Mouse (Mus musculus): ENCODE measurements at regions not wholly inside any gene's neighbourhood (a gene's known extent, or its start where the extent isn't known, plus 50 kb on each side); places are given as distances from the start of the nearest gene placed in this dataset.

DNA sequence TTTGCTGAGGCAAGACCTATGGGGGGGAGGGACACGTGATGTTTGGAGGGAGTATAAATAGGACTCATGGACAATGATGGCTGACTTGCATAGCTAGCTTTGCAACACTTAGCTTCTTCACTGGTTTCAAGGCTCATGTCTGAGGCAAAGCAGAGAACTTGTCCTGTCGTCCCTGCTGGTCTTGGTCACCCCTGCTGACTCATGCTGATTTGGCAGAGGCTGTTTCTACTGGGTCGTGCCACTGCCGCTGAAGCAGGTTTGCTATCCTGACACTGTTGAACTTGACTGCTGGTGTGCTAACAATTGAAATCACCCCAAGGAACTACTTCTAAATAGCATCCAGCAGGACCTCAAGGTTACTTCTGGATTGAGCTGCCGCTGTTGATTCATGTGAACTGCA lies 329.0 kb downstream of the Cxcl12 start:
- in situ Hi-C loops (cut with MboI; ENCODE audit: low pct_ligation_motif_present, low pct_unique_long_range_greater_than_20kb, low sequenced_read_pairs) (no loop called here), dilution Hi-C loops (cut with MboI; ENCODE audit: extremely low pct_ligation_motif_present, extremely low pct_unique_long_range_greater_than_20kb, low sequenced_read_pairs) (no loop called here)
- Histone ChIP-seq H3K4me3 (replicated peaks in 1 of 3; ENCODE audit: low read depth in 2 of 3, low read length in 2 of 3, poor library complexity in 1 of 3) (no peak overlapping the region), H3K9ac (ENCODE audit: insufficient read depth, low read depth) (no peak overlapping the region), H3K27ac (ENCODE audit: insufficient read depth, low read depth) (no peak overlapping the region), H3K27me3 (replicated peaks) (peaks cover 57% of the 10 kb centered on the region), H3K9me3 (replicated peaks; ENCODE audit: low read length) (no peaks in the 10 kb centered on the region), H3K4me2 (ENCODE audit: insufficient read depth, low read depth, poor library complexity, severe bottlenecking) (no peak overlapping the region), H3K79me2 (replicated peaks; ENCODE audit: control insufficient read depth, extremely low read depth, insufficient read depth, poor library complexity, severe bottlenecking) (no peaks in the 10 kb centered on the region), H3K36me3 (replicated peaks in 1 of 2; ENCODE audit: control insufficient read depth in 1 of 2, insufficient read depth in 1 of 2, low read length in 1 of 2) (no peaks in the 10 kb centered on the region), H3K4me1 (ENCODE audit: control insufficient read depth in 1 of 2, insufficient read depth in 2 of 2) (no peaks in the 10 kb centered on the region)
- TF ChIP-seq ZKSCAN1 (IDR thresholded peaks at IDR 0.05; ENCODE audit: borderline replicate concordance, low read depth, low read length) (no peak), BHLHE40 (IDR thresholded peaks at IDR 0.05; ENCODE audit: low read depth, low read length) (no peak), POLR2A (IDR thresholded peaks at IDR 0.05; ENCODE audit: low read depth, low read length) (no peak), ELF1 (IDR thresholded peaks at IDR 0.05; ENCODE audit: low read depth, low read length) (no peak), TCF12 (IDR thresholded peaks at IDR 0.05; ENCODE audit: low read depth, low read length) (no peak), POLR2AphosphoS2 (IDR thresholded peaks at IDR 0.05; ENCODE audit: low read depth, low read length) (no peak), CTCF (conservative IDR thresholded peaks at IDR 0.05 in 1 of 2, IDR thresholded peaks at IDR 0.05 in 1 of 2; ENCODE audit: low read depth in 2 of 2, low read length in 2 of 2) (no peak), SIN3A (IDR thresholded peaks at IDR 0.05; ENCODE audit: low read length) (no peak)
- no peak for DNase-seq (ENCODE audit: extremely low read depth)

DNA sequence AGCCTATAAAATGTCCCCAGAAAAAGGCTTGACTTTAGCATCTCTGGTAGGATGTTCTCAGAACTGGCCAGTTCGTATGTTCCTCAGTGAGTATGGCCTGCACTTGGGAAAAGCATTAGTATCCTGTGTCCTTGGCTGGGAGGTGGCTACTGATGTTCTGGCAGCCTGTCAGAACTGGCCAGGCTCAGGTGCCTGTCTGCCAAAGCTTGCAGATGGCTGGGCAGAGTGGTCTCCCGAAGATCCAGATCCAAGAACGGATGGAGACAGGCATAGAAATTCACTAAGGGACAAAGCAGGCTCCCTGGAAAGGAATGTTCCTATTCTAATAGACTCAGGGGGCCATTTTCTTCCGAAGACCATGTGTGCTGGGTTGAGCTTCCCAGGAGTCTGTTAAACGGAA lies 329.6 kb downstream of the Cxcl12 start:
- dilution Hi-C loops (cut with MboI; ENCODE audit: extremely low pct_ligation_motif_present, extremely low pct_unique_long_range_greater_than_20kb, low sequenced_read_pairs) = no loop called here
- no peaks in the 10 kb centered on the region for H3K36me3 ChIP-seq (replicated peaks in 1 of 2; ENCODE audit: control insufficient read depth in 1 of 2, insufficient read depth in 1 of 2, low read length in 1 of 2)
- H3K27ac ChIP-seq (ENCODE audit: insufficient read depth, low read depth) = no peak overlapping the region

GRCm38 (mm10) chr6:117502346-117502745 lies 334.0 kb downstream of the Cxcl12 start:
- no peak overlapping the region for H3K4me3 ChIP-seq (replicated peaks in 1 of 3; ENCODE audit: low read depth in 2 of 3, low read length in 2 of 3, poor library complexity in 1 of 3)
- H3K79me2 ChIP-seq (replicated peaks; ENCODE audit: control insufficient read depth, extremely low read depth, insufficient read depth, poor library complexity, severe bottlenecking) = no peaks in the 10 kb centered on the region
- no peak overlapping the region for H3K4me2 ChIP-seq (ENCODE audit: insufficient read depth, low read depth, poor library complexity, severe bottlenecking)
- H3K4me1 ChIP-seq (ENCODE audit: control insufficient read depth in 1 of 2, insufficient read depth in 2 of 2) = no peaks in the 10 kb centered on the region
- H3K27me3 ChIP-seq (replicated peaks) = peaks cover 76% of the 10 kb centered on the region
- in situ Hi-C loops (cut with MboI; ENCODE audit: low pct_ligation_motif_present, low pct_unique_long_range_greater_than_20kb, low sequenced_read_pairs) (no loop called here), dilution Hi-C loops (cut with MboI; ENCODE audit: extremely low pct_ligation_motif_present, extremely low pct_unique_long_range_greater_than_20kb, low sequenced_read_pairs) (no loop called here)
- no peaks in the 10 kb centered on the region for H3K9me3 ChIP-seq (replicated peaks; ENCODE audit: low read length)
- no peaks in the 10 kb centered on the region for H3K36me3 ChIP-seq (replicated peaks in 1 of 2; ENCODE audit: control insufficient read depth in 1 of 2, insufficient read depth in 1 of 2, low read length in 1 of 2)
- H3K9ac ChIP-seq (ENCODE audit: insufficient read depth, low read depth) = no peak overlapping the region
- DNase-seq (ENCODE audit: extremely low read depth) = no peak
- H3K27ac ChIP-seq (ENCODE audit: insufficient read depth, low read depth) = no peak overlapping the region
- no peak for TF ChIP-seq EP300 (IDR thresholded peaks at IDR 0.05; ENCODE audit: low read length)
- TF ChIP-seq ZNF384 (IDR thresholded peaks at IDR 0.05; ENCODE audit: low read depth, low read length) = no peak
- TF ChIP-seq UBTF (IDR thresholded peaks at IDR 0.05; ENCODE audit: low read depth, low read length) = no peak
- no peak for TF ChIP-seq MEF2A (IDR thresholded peaks at IDR 0.05; ENCODE audit: borderline replicate concordance, low read depth, low read length)
- TF ChIP-seq ZMIZ1 (IDR thresholded peaks at IDR 0.05; ENCODE audit: low read depth, low read length) = no peak
- no peak for TF ChIP-seq MXI1 (IDR thresholded peaks at IDR 0.05; ENCODE audit: low read depth, low read length)
- no peak for TF ChIP-seq CHD1 (IDR thresholded peaks at IDR 0.05; ENCODE audit: low read depth, low read length)
- TF ChIP-seq CTCF (conservative IDR thresholded peaks at IDR 0.05 in 1 of 2, IDR thresholded peaks at IDR 0.05 in 1 of 2; ENCODE audit: low read depth in 2 of 2, low read length in 2 of 2) = no peak
- TF ChIP-seq USF1 (IDR thresholded peaks at IDR 0.05; ENCODE audit: low read depth, low read length) = no peak
- no peak for TF ChIP-seq RCOR1 (conservative IDR thresholded peaks at IDR 0.05; ENCODE audit: low read depth, low read length)
- TF ChIP-seq ZKSCAN1 (IDR thresholded peaks at IDR 0.05; ENCODE audit: borderline replicate concordance, low read depth, low read length) = no peak
- TF ChIP-seq RAD21 (IDR thresholded peaks at IDR 0.05; ENCODE audit: low read depth, low read length) = no peak
- TF ChIP-seq POLR2A (IDR thresholded peaks at IDR 0.05; ENCODE audit: low read depth, low read length) = no peak
- no peak for TF ChIP-seq ELF1 (IDR thresholded peaks at IDR 0.05; ENCODE audit: low read depth, low read length)
- no peak for TF ChIP-seq TCF12 (IDR thresholded peaks at IDR 0.05; ENCODE audit: low read depth, low read length)
- TF ChIP-seq KAT2A (IDR thresholded peaks at IDR 0.05; ENCODE audit: insufficient replicate concordance, low read length) = no peak
- TF ChIP-seq SMC3 (IDR thresholded peaks at IDR 0.05; ENCODE audit: low read depth, low read length) = no peak

More for the DNA sequence above, 329.6 kb downstream of the Cxcl12 start:
- in situ Hi-C loops (cut with MboI; ENCODE audit: low pct_ligation_motif_present, low pct_unique_long_range_greater_than_20kb, low sequenced_read_pairs) = no loop called here
- Histone ChIP-seq H3K9me3 (replicated peaks; ENCODE audit: low read length) (no peaks in the 10 kb centered on the region), H3K4me3 (replicated peaks in 1 of 3; ENCODE audit: low read depth in 2 of 3, low read length in 2 of 3, poor library complexity in 1 of 3) (no peak overlapping the region), H3K9ac (ENCODE audit: insufficient read depth, low read depth) (no peak overlapping the region), H3K79me2 (replicated peaks; ENCODE audit: control insufficient read depth, extremely low read depth, insufficient read depth, poor library complexity, severe bottlenecking) (no peaks in the 10 kb centered on the region), H3K4me2 (ENCODE audit: insufficient read depth, low read depth, poor library complexity, severe bottlenecking) (no peak overlapping the region), H3K27me3 (replicated peaks) (peaks cover 55% of the 10 kb centered on the region), H3K4me1 (ENCODE audit: control insufficient read depth in 1 of 2, insufficient read depth in 2 of 2) (no peaks in the 10 kb centered on the region)
- TF ChIP-seq E2F4 (IDR thresholded peaks at IDR 0.05; ENCODE audit: insufficient replicate concordance, low read depth, low read length) (no peak), SIN3A (IDR thresholded peaks at IDR 0.05; ENCODE audit: low read length) (no peak), ETS1 (conservative IDR thresholded peaks at IDR 0.05; ENCODE audit: low read depth, low read length) (no peak), GABPA (IDR thresholded peaks at IDR 0.05; ENCODE audit: insufficient replicate concordance, low read depth, low read length) (no peak), MEF2A (IDR thresholded peaks at IDR 0.05; ENCODE audit: borderline replicate concordance, low read depth, low read length) (no peak), BHLHE40 (IDR thresholded peaks at IDR 0.05; ENCODE audit: low read depth, low read length) (no peak), MAZ (IDR thresholded peaks at IDR 0.05; ENCODE audit: low read depth, low read length) (no peak), NELFE (IDR thresholded peaks at IDR 0.05; ENCODE audit: low read depth, low read length) (no peak), TBP (conservative IDR thresholded peaks at IDR 0.05; ENCODE audit: low read depth, low read length) (no peak), PAX5 (IDR thresholded peaks at IDR 0.05; ENCODE audit: low read length) (no peak), RCOR1 (conservative IDR thresholded peaks at IDR 0.05; ENCODE audit: low read depth, low read length) (no peak), EP300 (IDR thresholded peaks at IDR 0.05; ENCODE audit: low read length) (no peak), MAFK (IDR thresholded peaks at IDR 0.05; ENCODE audit: insufficient replicate concordance, low read length) (no peak), SMC3 (IDR thresholded peaks at IDR 0.05; ENCODE audit: low read depth, low read length) (no peak), CHD2 (IDR thresholded peaks at IDR 0.05; ENCODE audit: low read length) (no peak), CTCF (conservative IDR thresholded peaks at IDR 0.05 in 1 of 2, IDR thresholded peaks at IDR 0.05 in 1 of 2; ENCODE audit: low read depth in 2 of 2, low read length in 2 of 2) (no peak), ZNF384 (IDR thresholded peaks at IDR 0.05; ENCODE audit: low read depth, low read length) (no peak), NRF1 (IDR thresholded peaks at IDR 0.05; ENCODE audit: low read depth, low read length) (no peak)
- DNase-seq (ENCODE audit: extremely low read depth) = no peak
